Mouse (Mus musculus) T-helper 17 cell (primary cell): Measurements from ENCODE around the gene Alms1.
"Not testable (repeated sequence)": the region's sequence is repeated elsewhere in the genome, so short reads cannot be mapped to it uniquely, and the experiment has no call there.

Source experiments
- in situ Hi-C, 2 experiments: fragments of 300-600 bp; cut with MboI, MseI; formaldehyde crosslinking; loops; 1 replicate in 1 of 2; 2 replicates in 1 of 2; pipeline ENCODE4 v1.15.1; 2025; ENCODE audit warnings: high pct_unique_total_duplicates in 2 of 2

The Alms1 gene

GRCm38 (mm10) chr6:85587396-85588143, at the start of gene Alms1:
TSS of gene Alms1 (plus strand) at chr6:85587531.
- in situ Hi-C loops: loop anchor here in 1 of 2 experiments (5.0 kb wide), 1 partner anchor 320 kb away; no protein-coding TSS in a partner anchor

- in situ Hi-C loops: no loop called here
Measured at GRCm38 (mm10) chr6:85543351-85544175, 43.8 kb upstream of the Alms1 start.

DNA sequence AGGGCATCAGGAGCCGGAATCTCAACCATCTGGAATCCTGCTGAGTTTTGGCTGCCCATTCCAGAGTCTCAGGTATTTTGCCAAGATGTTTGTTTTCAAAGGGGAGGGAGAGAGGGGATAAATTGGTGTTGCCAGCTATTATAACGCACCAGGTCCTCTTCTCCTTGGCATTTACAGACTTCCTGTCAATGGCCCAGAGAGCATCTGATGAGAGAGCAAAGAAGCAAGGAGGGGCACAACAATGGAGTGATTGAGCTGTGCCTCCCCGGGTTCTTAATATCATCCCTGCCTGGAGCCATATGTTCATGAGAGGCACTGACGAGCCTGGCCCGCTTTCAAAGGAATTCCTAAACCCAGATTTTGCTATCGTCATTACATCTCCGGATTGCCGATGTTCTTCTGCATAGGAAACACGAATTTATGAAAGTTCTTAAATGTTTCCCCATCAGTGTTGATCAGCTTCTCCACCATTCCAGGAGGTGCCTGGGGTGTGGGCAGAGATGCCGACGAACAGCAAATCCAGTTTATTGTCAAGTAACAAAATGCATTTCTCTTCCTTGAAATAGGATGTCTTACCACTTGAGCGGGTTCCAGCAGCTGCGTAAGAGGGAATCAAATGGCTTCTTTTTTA, 43.0 kb upstream of the Alms1 start:
- in situ Hi-C loops: no loop called here

- in situ Hi-C loops: no loop called here
Measured at GRCm38 (mm10) chr6:85547642-85548041, 39.7 kb upstream of the Alms1 start.

- in situ Hi-C loops: no loop called here
Measured at GRCm38 (mm10) chr6:85562374-85562773, 25.0 kb upstream of the Alms1 start.

DNA sequence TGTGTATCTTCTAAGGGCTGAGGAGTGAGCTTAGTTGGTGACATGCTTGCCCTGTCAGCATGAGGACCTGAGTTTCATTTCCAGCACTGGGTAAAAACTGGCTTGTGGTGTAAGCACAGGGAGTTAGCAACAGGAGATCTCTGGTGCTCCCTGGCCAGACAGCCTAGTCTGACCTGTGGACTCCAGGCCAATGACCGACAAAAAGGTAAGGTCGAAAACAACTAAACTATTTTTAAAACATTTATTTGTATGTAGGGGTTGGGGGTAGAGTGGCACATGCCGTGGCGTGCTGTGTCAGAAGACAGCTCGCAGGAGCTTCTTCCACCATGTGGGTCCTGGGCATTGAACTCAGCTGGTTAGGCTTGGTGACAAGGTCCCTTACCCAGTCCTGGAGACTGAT, 14.5 kb upstream of the Alms1 start:
- in situ Hi-C loops: no loop called here

GRCm38 (mm10) chr6:85581688-85582087, 5.6 kb upstream of the Alms1 start:
- in situ Hi-C loops: loop anchor here in 1 of 2 experiments (5.0 kb wide), 1 partner anchor 326 kb away; no protein-coding TSS in a partner anchor

DNA sequence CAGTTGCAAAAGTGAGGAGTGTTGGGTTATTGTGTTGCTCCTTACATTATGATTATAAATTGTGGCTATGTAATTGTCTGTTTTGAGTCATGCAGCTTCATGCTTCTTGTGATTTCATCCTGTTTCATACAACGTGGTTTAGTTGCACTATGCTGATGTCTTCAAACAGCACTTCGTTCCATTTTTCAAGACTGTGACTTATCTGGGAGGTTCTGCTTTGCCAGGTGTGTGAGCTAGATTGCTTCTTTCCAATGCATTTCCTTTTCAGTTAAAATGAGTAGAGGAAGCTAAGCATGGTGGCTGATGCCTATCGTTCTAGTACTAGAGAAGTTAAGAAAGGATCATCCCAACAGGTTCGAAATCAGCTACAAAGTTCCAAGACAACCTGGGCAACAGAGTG, 2.7 kb upstream of the Alms1 start:
- in situ Hi-C loops: loop anchor here (5.0 kb wide), 1 partner anchor 323 kb away; no protein-coding TSS in a partner anchor

DNA sequence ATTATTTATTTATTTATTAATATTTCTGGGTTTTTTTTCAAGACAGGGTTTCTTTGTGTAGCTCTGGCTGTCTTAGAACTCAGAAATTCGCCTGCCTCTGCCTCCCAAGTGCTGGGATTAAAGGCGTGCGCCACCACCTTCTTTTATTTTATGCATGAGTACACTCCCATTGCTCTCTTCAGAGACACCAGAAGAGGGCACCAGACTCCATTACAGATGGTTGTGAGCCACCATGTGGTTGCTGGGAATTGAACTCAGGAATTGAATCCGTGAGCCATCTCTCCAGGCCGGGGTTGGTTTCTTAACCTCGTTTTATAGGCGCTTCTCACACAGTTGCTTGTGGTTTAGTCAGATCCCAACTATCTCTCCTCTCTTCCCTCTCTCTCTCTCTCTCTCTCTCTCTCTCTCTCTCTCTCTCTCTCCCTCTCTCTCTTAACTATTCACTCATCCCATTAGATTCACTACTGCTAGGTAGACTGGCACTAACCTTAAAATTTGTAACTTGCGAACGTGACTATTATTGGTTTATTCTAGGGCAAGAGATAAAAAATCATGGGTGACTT, 445 bp upstream of the Alms1 start:
- in situ Hi-C loops: loop anchor here in 1 of 2 experiments (5.0 kb wide), 1 partner anchor 320 kb away; no protein-coding TSS in a partner anchor

DNA sequence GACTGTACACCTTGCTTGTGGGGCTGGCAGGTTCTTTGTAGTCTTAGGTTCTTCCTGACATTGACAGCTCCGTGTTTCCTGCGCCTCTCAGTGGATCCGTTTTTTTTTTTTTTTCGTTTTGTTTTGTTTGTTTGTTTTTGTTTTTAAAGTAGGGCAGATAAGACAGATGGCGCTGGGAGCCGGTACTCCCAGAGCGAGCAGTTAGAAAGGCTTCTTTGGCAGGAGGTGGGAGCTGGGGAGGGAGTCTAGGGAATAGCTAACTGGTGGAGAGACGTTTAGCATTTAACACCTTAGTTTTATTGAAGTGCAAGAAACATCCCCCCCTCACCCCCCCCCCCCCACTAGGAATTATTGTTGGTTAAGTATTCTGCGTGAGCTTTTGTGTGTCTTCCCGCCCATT, 833 bp downstream of the Alms1 start:
- in situ Hi-C loops: loop anchor here in 1 of 2 experiments (5.0 kb wide), 1 partner anchor 319 kb away; no protein-coding TSS in a partner anchor

- in situ Hi-C loops: loop anchor here in 1 of 2 experiments (5.0 kb wide), 1 partner anchor 319 kb away; no protein-coding TSS in a partner anchor
Measured at GRCm38 (mm10) chr6:85588568-85588967, 1.2 kb downstream of the Alms1 start.

- in situ Hi-C loops: no loop called here
Measured at GRCm38 (mm10) chr6:85590116-85590515, 2.8 kb downstream of the Alms1 start.

DNA sequence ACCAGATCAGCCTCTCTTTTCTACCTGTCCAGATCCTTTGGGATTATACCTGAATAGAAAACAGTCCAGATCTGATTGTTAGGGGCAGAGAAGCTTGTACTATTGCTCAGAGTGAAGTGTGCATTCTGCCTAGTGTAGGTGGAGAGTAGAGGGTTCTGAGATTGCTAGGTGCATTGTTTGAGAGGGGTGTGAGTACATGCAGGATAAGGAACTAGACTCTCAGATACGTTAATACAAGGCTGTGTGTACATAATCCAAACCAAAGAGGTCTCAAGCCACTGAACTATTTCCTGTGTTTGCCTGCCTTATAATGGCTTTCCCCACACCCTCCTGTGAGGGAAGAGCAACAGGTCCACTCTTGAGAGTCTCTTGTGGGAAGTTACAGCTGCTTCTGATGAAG, 12.0 kb downstream of the Alms1 start:
- in situ Hi-C loops: no loop called here

- in situ Hi-C loops: no loop called here
Measured at GRCm38 (mm10) chr6:85610511-85610910, 23.2 kb downstream of the Alms1 start.

GRCm38 (mm10) chr6:85620826-85621225, 33.5 kb downstream of the Alms1 start:
- in situ Hi-C loops: no loop called here

GRCm38 (mm10) chr6:85621600-85621999, 34.3 kb downstream of the Alms1 start:
- in situ Hi-C loops: no loop called here

GRCm38 (mm10) chr6:85624511-85624910, 37.2 kb downstream of the Alms1 start:
- in situ Hi-C loops: no loop called here

GRCm38 (mm10) chr6:85633165-85633564, 45.8 kb downstream of the Alms1 start:
- in situ Hi-C loops: no loop called here

- in situ Hi-C loops: no loop called here
Measured at GRCm38 (mm10) chr6:85653244-85653643, 65.9 kb downstream of the Alms1 start.

DNA sequence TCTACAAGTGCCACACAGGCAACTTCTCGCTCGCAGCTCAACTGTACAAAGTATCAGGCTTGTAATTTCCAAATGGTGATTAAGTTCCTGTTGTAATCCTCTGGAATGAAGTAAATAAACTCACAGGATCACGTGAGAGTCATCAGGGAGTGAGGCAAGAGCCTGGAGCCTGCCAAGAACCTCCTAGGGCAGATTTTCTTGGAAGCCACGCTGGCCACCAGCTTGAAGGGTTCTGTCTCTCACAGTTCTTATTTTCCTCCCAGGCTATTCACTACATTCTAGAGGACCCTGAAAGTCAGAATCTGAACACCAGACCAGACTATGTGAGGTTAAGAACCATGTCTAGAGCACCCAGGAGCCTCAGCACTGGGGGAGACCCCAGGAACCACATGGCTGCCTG, 114.6 kb downstream of the Alms1 start:
- in situ Hi-C loops: loop anchor here (5.0 kb wide), 2 partner anchors 55 to 100 kb away; no protein-coding TSS in a partner anchor

DNA sequence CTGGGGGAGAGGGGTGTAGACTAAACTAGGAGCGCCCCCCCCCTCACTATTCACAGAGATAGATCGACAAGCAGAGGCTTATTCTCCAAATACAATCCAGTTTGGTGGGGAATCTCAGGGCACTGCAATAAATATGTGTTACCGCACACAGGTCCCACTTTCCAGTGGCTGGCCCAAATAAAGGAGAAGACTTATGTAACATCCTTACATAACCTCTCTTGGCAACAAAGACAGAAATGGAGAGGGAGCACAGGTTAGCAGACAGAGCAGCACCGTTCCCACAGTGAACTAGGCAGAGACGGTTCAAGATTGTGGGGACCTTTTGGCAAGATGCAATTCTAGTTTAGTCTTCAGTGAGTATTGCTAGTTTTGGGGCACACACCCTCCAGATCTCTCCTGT, 121.9 kb downstream of the Alms1 start:
- in situ Hi-C loops: not testable (repeated sequence)
